Mouse (Mus musculus): ENCODE results near the gene Kti12.

Kti12 gene

DNA sequence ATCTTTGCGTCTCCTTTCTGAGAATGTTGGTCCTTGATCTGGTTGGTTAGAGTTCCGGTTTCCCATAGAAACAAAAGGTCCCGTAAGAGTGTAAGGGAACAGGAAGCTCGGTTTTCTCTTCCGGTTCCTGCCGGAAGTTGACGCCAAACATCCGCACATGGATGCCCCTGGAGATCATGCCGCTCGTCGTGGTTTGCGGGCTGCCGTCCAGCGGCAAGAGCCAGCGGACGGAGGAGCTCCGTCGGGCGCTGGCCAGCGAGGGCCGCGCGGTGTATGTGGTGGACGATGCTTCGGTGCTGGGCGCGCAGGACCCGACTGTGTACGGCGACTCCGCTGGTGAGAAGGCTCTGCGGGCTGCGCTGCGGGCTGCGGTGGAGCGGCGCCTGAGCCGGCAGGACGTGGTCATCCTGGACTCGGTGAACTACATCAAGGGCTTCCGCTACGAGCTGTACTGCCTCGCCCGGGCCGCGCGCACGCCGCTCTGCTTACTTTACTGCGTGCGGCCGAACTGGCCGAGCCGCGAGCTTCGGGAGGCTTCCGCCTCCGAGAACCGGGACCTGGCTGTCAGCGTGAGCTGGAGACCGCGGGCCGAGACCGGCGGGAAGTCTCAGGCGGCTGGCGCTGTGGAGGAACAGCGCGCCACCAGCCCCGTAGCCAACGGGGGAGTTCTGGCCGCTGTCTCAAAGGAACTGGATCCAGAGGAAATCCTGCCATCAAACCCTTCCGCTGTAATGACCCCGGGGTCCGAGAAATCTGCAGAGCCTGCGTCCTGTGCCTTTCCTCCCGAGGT, at the start of gene Kti12:
Kti12 (plus strand) TSS at position 71 of the 790 bp plus-strand sequence.
- peak; percentile 86 for DNase-seq

DNA sequence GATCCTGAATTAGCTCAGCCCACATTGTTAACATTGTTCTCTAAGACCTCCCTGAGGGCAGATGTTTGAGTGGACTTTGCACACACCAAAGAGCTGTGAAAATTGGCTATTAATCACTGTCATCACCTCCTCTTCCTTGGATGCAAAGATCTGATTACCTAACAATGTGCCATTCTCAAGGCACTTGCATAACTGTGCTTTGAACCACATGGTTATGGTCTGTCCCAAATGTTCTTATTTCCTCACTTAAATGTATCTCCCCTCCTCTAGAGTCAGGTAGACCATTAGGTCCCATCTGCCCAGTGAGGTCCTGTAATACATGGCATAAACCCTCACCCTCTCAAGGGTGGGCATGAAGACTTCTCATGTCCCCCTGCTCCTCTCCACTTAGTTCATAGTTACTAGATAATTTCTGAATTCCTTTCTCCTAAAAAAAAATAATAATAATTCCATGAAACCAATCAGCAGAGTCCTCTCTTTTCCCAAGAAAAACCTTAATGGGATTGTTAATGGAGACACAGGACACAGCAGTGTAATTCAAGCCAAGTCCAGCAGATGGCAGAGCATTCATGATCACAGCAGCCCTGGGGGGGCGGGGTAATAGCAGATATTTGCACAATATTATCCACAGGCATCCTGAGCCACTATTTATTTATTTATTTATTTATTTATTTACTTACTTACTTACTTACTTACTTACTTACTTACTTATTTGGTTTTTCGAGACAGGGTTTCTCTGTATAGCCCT, 49.3 kb upstream of the Kti12 start:
- DNase-seq = peak; percentile 79

DNA sequence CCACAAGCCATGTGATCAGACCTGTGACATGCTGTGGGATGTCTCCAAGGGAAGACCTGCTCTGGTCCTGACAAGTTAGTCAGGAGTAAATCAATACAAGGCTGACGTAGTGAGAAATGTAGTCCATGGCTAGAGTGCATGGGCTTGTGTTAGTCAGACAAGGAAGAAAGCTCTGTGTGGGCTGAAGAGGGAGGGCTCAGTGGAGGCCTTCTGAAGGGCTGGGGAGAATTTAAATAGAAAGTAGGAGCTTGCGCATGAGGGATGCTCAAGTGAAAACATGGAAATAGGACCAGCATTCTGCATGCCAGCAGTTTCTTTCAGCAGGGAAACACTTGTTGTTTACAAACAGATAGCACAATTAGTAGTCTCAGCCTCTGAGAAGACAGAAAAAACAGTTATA, 44.0 kb upstream of the Kti12 start:
- DNase-seq = no peak

DNA sequence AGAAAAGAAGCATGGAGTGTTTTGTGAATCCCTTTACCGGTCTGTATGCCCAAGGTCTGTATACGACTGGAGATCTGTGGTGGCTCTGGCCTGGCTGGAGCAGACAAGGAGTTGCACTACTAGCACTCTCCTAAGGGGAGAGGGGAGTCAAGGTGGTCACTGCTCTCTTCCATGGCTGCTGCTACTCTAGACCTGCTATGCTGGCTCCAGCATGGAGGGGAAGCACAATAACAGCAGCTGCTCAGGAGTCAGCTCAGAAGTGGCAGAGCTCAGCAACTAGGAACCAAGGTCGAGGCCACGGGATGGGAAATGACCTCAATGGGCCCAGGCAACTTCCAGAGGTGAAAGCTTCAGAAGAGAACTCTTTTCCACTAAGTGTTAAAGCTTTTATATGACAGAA, 36.4 kb upstream of the Kti12 start:
- DNase-seq = no peak

- no peak for DNase-seq
Observed at GRCm38 (mm10) chr4:108811550-108811949, 36.0 kb upstream of the Kti12 start.

DNA sequence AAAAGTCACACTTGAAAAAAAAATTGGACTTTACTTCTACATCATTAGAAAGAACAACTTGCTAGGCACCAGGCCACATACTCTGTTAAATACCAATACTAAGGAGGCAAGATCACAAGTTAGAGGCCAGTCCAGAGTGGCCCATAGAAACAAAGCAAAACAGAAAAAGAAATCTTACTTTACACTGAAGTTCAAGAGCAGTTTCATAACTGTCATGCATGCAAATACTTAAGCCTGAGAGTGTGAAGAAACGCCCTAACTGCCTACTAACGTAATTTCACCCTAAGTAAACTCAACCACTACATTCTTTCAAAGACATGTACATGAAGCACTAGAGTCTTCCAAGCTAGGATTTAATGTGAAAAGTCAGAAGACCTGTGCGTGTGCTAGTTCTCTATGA, 21.9 kb upstream of the Kti12 start:
- DNase-seq = no peak

DNA sequence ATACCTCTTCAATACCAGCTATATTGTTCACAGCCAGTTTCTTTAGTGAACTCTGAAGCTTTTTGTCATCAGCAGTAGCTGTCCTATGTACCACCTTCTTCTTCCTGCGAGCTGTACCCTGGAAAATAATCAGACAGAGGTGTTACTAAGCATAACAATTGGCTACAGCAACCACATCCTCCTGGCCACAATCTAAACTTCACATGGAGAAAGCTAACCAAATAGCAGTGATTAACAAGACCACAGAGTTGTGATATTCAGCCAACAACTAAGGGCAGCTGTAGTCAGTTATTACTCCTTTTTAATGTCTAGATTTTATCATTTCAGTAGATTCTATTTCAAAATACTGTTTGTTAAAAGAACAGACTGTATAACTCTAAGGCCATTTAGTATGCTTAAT, 21.5 kb upstream of the Kti12 start:
- no peak for DNase-seq

GRCm38 (mm10) chr4:108826643-108827042, 20.9 kb upstream of the Kti12 start:
- no peak for DNase-seq

DNA sequence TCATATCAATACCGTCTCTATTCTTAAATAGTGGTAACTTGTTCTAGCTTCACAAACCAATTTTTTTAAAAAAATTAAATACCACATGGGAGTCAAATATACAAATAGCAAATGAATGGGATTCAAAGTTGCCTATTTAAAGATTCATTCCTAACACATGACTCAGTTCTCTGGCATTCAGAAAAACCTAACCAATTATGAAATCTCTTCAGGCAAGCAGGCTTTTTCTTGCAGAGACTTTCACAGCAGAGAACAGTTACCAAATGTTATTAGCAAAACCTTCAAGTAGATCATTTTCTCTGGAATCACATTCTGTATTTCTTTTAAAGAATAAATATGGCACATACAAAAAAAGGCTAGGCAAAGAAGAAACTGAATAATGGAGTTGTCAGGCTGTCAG, 16.9 kb upstream of the Kti12 start:
- no peak for DNase-seq

- DNase-seq = peak; percentile 90
Observed at GRCm38 (mm10) chr4:108832916-108833827, 14.4 kb upstream of the Kti12 start, which contains the start of gene Btf3l4. Btf3l4 (minus strand) TSS chr4:108833614.

DNA sequence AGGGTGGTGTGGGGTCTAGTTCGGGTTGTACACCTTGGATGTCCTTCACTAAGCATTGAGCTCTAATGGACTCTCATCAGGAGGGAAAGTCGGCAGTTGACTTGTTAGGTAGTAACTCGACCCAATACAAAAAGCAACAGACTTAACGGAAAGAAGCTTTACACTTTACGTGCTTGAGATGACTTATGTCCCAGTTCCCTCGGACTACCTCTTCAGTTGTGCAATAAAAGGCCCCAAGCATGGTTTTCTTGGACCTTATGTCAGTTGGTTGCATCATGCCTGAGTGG, 13.8 kb upstream of the Kti12 start:
- DNase-seq = no peak

DNA sequence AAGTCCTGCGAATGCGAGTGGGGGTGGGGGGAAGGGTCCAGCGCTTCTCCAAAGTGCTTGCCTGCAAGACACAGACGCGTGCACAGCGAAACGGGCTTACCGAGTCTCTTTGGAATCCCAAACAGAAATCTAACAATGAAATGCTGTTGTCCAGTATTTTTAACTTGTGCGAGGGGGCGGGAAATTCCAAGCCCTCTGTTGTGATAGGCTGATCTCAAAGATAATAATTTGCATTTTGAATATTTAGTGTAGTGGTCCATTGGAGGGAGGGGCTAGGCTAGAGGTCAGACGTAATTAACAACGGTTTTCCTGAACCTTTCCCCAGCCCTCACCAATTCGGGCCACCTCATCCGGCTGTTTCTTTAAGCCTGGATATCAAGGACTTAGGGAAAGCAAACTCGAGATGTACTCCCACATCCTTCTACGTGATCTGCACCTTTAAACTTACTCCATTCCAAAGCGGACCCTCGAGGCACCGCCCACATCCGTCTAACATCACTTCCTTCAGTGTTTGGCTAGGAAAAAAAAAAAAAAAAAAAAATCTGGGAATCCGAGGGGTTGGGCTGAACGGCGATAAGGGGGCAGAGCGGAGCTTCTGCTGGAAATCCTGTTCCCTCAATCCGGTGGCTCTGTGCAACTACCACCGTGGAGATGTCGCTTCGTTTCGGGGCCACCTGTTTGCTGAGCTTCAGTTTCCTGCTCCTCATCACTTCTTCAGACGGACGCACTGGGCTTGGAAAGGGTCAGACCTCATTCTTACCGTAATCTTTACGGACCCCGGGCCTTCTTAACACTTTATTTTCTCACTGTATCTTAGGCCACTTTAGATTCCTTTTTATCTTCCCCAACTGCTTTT, 13.2 kb upstream of the Kti12 start, which contains the start of gene Txndc12:
Txndc12 (plus strand) TSS at position 487 of the 856 bp plus-strand sequence.
- peak; percentile 94 for DNase-seq

DNA sequence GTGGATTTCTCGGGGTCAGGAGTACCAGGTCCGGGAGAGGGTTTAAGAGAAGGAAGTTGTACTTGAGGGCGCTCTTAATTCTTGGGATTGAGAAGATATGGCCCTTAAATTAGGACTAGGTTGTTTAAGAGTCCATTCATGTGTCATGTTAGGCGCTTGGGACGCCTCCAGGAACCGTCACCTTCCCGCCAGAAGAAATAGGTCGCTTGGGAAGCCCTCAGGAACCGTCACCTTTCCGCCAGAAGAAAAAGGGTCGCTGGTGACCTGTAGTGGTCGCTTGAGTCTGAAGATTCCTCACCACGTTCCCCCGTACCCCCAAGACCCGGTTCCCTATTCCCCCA, 12.6 kb upstream of the Kti12 start:
- DNase-seq = no peak

- no peak for DNase-seq
Observed at GRCm38 (mm10) chr4:108835496-108835895, 12.1 kb upstream of the Kti12 start.

DNA sequence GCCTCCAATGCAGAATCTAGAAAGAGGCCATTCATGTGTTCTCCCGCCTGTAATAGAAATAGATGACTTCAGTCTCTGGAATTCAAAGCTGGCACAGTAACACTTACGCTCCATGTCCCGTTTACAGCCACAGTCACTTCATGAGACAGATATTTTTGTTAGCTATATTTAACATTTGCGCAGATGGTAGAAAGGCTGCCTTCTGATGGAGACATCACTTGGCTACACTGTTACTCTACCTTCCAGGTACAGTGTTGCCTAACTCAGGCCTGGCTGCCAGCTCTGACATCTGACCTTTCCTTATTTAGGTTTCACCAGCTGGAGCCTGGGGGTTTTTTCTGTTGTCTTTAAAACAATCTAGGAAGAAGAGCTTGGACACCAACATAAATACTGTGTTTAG, 9.6 kb upstream of the Kti12 start:
- DNase-seq = no peak

DNA sequence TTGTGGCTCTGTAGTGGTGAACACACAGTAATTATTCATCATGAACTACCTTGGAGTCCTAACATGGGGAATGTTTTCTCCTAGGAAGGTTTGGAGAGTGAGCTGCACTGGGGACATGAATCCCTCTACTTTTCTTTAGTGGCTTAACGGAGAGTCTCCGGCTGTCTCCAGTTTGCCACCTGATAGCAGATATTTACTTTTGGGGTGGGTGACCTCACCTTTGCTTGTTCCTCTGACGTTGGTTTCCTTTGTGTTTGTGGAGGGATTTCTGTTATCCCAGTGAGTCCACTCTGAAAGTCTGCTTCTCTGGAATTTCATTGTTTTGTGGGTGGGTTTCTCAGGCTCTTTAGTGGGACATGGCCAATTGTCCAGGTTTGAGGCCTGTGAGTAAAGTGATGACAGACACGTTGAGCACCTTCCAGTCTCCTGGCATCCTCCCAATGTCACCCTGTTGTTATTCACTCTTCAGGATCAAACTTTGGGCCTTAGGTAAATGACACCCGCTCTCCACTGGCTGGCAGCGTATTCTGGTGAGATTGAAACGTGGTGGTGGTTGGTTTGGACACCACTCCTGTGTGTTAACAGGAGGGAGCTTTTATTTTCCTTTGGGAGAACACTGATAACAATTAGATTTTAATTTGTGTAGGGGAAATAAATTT, 5.5 kb upstream of the Kti12 start:
- no peak for DNase-seq

DNA sequence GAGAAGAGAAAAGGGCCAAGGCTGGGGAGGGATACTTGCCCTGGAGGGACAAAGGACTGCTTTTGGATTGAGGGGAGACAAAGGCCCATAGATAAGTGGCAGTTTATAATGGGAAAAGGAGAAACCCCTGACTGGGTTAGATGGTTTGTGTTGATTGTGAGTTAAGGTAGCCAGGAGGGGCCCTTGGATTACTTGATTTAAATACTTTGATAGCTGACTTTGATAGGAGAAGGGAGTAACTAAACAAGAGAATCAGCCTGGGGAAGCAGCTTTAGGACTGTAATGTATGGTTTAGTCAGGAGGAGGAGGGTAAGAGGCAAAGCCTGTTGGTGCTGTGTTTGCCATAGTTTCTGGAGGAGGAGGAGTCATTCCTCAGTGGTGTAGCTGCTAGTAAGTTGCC, 4.2 kb upstream of the Kti12 start:
- DNase-seq = no peak

DNA sequence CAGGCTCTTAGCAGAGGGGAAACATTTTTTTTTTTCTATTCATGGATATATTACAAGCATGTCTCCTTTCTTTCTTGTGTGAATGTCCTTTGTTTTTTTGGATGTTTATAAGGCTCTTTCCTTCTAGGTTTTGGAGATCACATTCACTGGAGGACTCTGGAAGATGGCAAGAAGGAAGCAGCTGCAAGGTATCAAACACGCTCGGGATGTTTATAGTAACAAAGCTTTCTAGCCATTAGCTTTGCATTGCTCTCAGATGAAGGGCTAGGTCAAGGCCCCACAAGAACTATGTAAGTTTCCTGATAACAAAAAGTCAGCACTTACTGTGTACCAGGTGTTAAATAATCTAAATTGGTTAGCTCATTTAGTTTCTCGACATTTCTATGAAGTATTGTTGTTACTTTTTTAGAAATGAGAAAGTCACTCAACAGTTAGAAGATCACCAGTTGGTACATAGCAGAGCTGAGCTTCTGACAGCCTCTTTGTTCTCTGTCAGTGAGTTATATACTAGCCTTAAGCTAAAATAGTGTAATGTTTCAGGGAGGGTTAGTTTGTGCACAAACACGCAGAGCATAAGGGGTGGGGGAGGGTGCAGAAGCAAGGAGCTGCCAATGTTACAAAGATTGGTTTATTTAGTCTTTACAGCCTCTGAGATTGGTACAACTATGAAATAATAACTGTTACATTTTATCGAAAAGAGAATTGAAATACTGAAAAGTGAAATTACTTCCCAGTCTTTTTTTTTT, 1.6 kb upstream of the Kti12 start:
- no peak for DNase-seq

GRCm38 (mm10) chr4:108848505-108848848, 892 bp downstream of the Kti12 start, which contains the start of gene A730015C16Rik:
A730015C16Rik (minus strand) TSS chr4:108848619.
- no peak for DNase-seq

DNA sequence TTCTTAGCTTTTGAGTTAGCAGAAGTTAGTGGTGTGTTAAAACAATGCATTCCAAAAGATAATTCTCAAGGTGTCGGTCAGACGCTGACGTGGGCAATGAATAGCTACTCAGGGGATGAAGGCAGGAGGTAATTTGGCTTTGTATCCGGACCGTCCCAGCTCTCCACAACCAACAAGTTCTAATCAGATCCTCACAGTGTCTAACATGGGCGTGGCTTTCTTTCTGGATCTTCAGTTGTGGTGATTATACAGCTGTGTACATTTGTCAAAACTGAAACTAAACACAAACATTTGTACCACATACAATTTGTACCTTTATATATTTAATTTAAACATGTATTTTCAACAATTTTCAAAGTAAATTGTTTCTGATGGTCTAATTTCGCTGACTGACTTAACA, 19.2 kb downstream of the Kti12 start:
- no peak for DNase-seq

GRCm38 (mm10) chr4:108869730-108870374, 22.3 kb downstream of the Kti12 start:
- peak; percentile 69 for DNase-seq

All from kidney, adult 18-20 months (tissue).